Mouse (Mus musculus): ENCODE measurements around the gene Atrnl1. TPM values are rescaled to one million over a fixed set of nuclear protein-coding genes. Genes with fewer than 3 reads are reported as not detected.

The Atrnl1 gene
- polyA plus RNA-seq, 1 experiment from 2014 or later, result 5.7 TPM

DNA sequence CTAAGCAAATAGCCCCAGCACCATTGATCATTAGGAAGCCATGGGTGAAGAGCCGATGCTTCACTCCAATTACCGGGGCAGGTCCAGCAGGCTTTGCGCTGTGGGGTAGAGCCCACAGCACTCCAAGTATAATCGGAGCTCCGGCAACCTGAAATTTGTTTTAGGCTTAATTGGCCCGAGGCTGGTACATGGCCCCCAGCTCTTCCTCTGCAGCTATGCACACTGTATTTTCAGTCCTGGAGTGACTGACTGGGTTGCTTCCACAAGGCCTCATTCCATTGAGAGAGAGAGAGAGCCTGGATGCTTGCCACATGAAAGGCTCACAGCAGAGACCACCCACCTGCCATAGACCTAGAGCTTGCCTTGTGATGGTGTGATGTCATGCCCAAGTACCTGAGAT is 555.3 kb downstream of the Atrnl1 start:
- H3K79me2 ChIP-seq (ENCODE audit: inconsistent target), result no peaks in the 10 kb centered on the region
- H3K27ac ChIP-seq, result no peak overlapping the region
- H3K36me3 ChIP-seq (ENCODE audit: inconsistent target), result no peaks in the 10 kb centered on the region
- 99% methylated on average over 6 of the region's 6 CpGs for WGBS (ENCODE audit: missing documents)
- H3K4me3 ChIP-seq (ENCODE audit: inconsistent target), result no peak overlapping the region

DNA sequence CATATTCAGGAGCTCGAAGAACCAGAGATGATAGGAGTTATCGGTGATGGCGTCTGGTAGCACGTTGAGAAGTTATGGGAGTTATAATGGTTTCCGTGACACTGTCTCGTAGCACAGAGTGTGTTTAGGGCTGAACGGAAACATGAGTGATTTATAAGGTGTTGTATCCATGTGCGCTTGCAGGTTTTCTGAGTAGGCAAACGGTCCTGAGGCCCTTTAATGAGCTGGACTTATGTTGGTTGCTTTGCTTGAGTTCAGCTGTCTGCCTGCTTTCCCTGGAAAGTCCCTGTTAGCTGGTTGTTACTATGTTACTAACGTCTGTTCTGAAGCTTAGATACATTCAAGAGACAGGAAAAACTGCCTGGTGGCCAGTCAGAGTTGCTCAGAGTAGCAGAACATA is 567.6 kb downstream of the Atrnl1 start:
- Histone ChIP-seq H3K79me2 (ENCODE audit: inconsistent target) (no peaks in the 10 kb centered on the region), H3K4me3 (ENCODE audit: inconsistent target) (no peak overlapping the region), H3K36me3 (ENCODE audit: inconsistent target) (no peaks in the 10 kb centered on the region), H3K27ac (no peak overlapping the region)
- WGBS (ENCODE audit: missing documents), result 86% methylated on average over 10 of the region's 10 CpGs

DNA sequence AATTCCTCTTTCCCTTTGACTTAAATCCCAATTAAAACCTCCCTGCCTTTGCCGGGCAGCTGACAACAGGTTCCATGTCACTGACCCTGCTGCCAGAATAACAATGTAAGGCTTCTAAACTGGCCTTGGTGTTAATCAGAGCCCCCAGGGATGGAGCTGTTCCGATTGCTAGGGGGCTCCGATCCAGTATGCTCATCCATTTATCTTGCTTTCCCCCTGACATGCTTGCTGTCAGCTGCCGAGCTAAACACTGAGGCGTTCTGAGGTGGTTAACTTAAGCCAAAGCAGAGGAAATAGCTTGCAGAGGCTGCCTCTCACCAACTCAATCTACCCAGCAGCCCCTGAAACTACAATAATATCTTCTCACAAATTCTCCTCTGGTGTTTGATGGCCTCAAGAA is 569.9 kb downstream of the Atrnl1 start:
- 38% methylated on average over 5 of the region's 5 CpGs for WGBS (ENCODE audit: missing documents)
- no peaks in the 10 kb centered on the region for H3K36me3 ChIP-seq (ENCODE audit: inconsistent target)
- no peak overlapping the region for H3K27ac ChIP-seq
- no peaks in the 10 kb centered on the region for H3K79me2 ChIP-seq (ENCODE audit: inconsistent target)
- no peak overlapping the region for H3K4me3 ChIP-seq (ENCODE audit: inconsistent target)

Other genes with a start within 250 kb of the Atrnl1 start
- gene Trub1, start 158.1 kb upstream of the Atrnl1 start, polyA plus RNA-seq (2018), result 4.2 to 8.5 TPM (median 4.3 TPM) in 3 replicates